Mouse (Mus musculus): Measurements from ENCODE around the gene Rpa1.

DNA sequence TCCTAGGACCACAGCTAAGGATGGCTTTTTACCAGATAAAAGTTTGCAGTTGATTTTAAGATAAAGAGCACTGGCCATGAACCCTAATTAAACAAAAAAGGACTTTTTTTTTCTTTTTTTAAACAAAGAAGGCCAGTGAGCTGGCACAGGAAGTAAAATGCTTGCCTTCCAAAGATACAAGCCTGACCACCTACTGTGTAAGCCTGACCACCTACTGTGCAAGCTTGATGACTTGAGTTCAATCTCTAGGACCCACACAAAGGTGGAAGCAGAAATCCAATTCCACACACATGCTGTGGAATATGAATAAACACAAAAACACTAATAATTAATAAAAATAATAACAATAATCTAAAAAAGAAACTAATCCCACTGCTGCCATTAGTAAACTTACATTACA lies 3.1 kb upstream of the Rpa1 start:
- no peak for TF ChIP-seq CTCF (IDR thresholded peaks at IDR 0.05)
- TF ChIP-seq EP300 (IDR thresholded peaks at IDR 0.05) = no peak
